Mouse (Mus musculus) E14TG2a.4 (cell line): Measurements from ENCODE around the gene Plcb4.

Experiments
- CTCF ChIP-seq: conservative IDR thresholded peaks from 2 replicates; pipeline ENCODE4 v1.5.1; 2014; ENCODE audit warnings: low read length
- POU5F1 ChIP-seq: IDR thresholded peaks from 2 replicates; pipeline ENCODE4 v1.6.1; 2014; ENCODE audit warnings: low read length, borderline replicate concordance

DNA sequence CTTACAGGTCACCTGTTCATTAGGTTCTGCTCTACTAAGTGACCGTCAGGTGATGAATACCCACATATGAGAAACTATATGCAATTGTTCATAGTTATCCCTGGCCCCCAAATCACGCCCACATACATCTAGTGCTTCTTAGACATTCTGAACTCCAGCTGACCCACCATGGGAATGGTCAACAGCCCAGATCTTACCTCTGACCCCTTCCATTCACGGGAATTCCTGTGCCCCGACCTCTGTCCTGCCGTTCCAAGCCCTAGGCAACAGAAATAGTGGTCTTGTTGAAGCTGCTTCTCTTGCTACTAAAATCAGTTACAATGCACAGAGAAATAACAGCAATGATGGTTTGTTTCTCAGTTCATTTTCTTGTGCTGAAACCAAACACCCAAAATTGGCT is 320.0 kb downstream of the Plcb4 start:
- TF ChIP-seq CTCF = no peak
- TF ChIP-seq POU5F1 = no peak
